Mouse (Mus musculus): ENCODE measurements at regions not wholly inside any gene's neighbourhood (a gene's known extent, or its start where the extent isn't known, plus 50 kb on each side); places are given as distances from the start of the nearest gene placed in this dataset.

DNA sequence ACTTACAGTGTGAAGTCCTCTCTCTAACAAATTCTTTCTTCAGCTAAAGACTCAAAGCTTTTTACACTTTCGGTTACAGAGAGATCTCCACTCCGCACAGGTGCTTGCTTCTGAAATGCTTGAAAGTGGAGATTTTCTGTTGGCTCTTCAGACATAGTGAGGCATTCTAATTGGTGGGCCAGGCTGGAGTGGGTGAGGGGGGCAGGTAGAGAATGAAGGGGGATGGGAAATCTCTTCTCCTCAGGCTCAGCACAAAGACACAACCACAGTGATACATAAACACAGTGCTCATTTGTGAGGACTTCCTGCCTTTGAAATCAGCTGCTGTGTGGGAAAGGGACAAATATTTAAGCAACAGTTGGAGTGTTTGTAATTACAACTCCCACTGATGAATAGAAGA is 109.1 kb upstream of the Syt6 start:
- DNase-seq (ENCODE audit: low spot score) (no peak), ATAC-seq (ENCODE audit: extremely low read depth, insufficient number of reproducible peaks, low FRiP score, poor library complexity, severe bottlenecking) (no peak)
- Histone ChIP-seq H3K4me3 (ENCODE audit: low read depth, low read length) (no peak overlapping the region), H3K9me3 (replicated peaks) (no peaks in the 10 kb centered on the region), H3K4me1 (ENCODE audit: insufficient read depth, low read depth, low read length) (no peaks in the 10 kb centered on the region), H3K36me3 (replicated peaks) (no peaks in the 10 kb centered on the region), H3K27me3 (ENCODE audit: insufficient read depth, low read length) (peaks cover 9% of the 10 kb centered on the region; the same call in 1 of the 2 replicates)
- TF ChIP-seq GATA1 (IDR thresholded peaks at IDR 0.05; ENCODE audit: borderline replicate concordance, low read length) (no peak), TAL1 (conservative IDR thresholded peaks at IDR 0.05; ENCODE audit: low read depth, low read length) (no peak), POLR2AphosphoS5 (IDR thresholded peaks at IDR 0.05; ENCODE audit: insufficient replicate concordance, low read depth, low read length) (no peak), CTCF (IDR thresholded peaks at IDR 0.05; ENCODE audit: low read depth, low read length) (no peak)

DNA sequence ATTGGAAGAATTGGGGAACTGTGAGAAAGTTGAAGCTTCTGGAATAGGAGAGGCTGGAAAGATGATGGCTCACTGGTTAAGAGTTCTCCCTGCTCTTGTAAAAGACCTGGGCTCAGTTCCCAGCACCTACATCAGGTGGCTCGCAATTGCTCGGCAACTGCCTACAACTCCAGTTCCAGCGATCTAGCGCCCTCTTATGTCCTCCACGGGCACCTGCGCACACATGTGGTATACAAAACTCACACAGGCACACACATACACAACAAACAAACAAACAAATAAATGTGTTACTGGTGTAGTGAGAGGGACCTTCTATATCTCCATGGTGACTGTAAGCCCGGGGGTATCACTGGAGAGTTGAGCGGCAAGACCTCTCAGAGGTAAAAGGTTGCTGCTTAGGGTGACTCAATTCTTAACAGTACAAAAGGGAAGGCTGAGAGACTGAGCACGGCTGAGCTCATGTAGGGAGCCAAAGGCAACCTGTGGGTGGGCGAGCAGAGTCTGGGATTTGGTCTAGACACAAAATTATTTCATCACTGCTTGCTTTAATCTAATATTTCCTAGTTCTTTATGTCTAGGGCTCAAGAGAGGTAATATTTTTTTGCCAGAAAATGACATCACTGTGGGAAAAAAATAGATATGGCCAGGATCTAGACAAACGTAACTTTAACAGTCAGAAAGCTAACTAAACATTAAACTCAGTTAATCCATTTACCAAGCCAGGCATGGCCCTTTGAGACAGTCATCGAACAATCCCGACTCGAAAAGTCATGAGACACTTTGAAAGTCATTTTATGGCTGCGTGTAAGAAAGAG is 104.2 kb upstream of the Syt6 start:
- no peak for ATAC-seq (ENCODE audit: extremely low read depth, insufficient number of reproducible peaks, low FRiP score, poor library complexity, severe bottlenecking)
- TF ChIP-seq CTCF (IDR thresholded peaks at IDR 0.05; ENCODE audit: low read depth, low read length) (no peak), TAL1 (conservative IDR thresholded peaks at IDR 0.05; ENCODE audit: low read depth, low read length) (no peak), GATA1 (IDR thresholded peaks at IDR 0.05; ENCODE audit: borderline replicate concordance, low read length) (no peak), POLR2AphosphoS5 (IDR thresholded peaks at IDR 0.05; ENCODE audit: insufficient replicate concordance, low read depth, low read length) (no peak), GATA2 (IDR thresholded peaks at IDR 0.05; ENCODE audit: borderline replicate concordance, low read depth, low read length) (no peak)
- Histone ChIP-seq H3K4me1 (ENCODE audit: insufficient read depth, low read depth, low read length) (no peaks in the 10 kb centered on the region), H3K4me3 (ENCODE audit: low read depth, low read length) (no peak overlapping the region), H3K27me3 (ENCODE audit: insufficient read depth, low read length) (peaks cover 8% of the 10 kb centered on the region), H3K9me3 (replicated peaks) (no peaks in the 10 kb centered on the region), H3K36me3 (replicated peaks) (no peaks in the 10 kb centered on the region)
- DNase-seq (ENCODE audit: low spot score) = no peak

DNA sequence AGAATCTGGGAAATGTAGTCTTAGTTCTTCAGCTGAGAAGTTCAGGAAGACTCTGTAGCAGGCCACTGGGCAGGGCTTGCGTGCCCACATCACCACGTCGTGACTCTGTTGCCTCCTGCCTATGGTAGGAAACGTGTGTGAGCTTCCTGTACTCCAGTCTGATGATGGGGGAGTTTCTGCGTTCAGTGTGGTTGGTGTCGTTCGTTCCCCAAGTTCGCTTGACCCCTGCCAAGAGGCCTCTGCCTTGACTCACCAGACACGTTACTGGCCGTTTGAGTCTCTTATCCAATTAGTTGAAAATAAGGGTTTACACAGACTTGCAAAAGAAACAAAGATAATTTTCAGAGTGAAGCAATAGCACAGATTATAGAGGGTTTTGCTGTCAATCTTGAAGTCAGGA is 102.4 kb upstream of the Syt6 start:
- H3K36me3 ChIP-seq (replicated peaks) = no peaks in the 10 kb centered on the region
- no peak overlapping the region for H3K4me3 ChIP-seq (ENCODE audit: low read depth, low read length)
- H3K27me3 ChIP-seq (ENCODE audit: insufficient read depth, low read length) = peaks cover 8% of the 10 kb centered on the region
- TF ChIP-seq POLR2AphosphoS5 (IDR thresholded peaks at IDR 0.05; ENCODE audit: insufficient replicate concordance, low read depth, low read length) (no peak), TAL1 (conservative IDR thresholded peaks at IDR 0.05; ENCODE audit: low read depth, low read length) (no peak), CTCF (IDR thresholded peaks at IDR 0.05; ENCODE audit: low read depth, low read length) (no peak), GATA1 (IDR thresholded peaks at IDR 0.05; ENCODE audit: borderline replicate concordance, low read length) (no peak), GATA2 (IDR thresholded peaks at IDR 0.05; ENCODE audit: borderline replicate concordance, low read depth, low read length) (no peak)
- no peak for DNase-seq (ENCODE audit: low spot score)
- no peaks in the 10 kb centered on the region for H3K4me1 ChIP-seq (ENCODE audit: insufficient read depth, low read depth, low read length)
- ATAC-seq (ENCODE audit: extremely low read depth, insufficient number of reproducible peaks, low FRiP score, poor library complexity, severe bottlenecking) = no peak
- no peaks in the 10 kb centered on the region for H3K9me3 ChIP-seq (replicated peaks)

DNA sequence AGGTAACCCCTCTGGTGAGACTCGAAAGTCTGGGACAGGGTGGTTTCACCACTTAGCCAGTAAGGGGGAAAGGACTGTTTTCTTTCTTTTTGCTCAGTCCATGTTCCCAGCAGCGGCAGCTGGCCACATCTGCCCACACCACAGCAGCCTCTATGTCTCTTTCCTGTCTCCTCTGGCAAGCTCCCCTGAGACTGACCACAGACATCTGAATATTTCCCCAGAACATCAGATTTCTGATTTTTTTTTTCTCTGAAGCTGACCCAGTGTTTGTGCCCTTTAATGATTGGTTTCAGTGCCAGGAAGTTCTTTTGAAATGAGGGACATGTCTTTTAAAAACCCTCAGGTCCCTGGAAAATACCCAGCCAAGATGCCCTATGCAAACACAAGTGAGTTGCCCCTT is 101.7 kb upstream of the Syt6 start:
- ATAC-seq (ENCODE audit: extremely low read depth, insufficient number of reproducible peaks, low FRiP score, poor library complexity, severe bottlenecking) = no peak
- no peaks in the 10 kb centered on the region for H3K9me3 ChIP-seq (replicated peaks)
- H3K4me1 ChIP-seq (ENCODE audit: insufficient read depth, low read depth, low read length) = no peaks in the 10 kb centered on the region
- no peak for DNase-seq (ENCODE audit: low spot score)
- TF ChIP-seq TAL1 (conservative IDR thresholded peaks at IDR 0.05; ENCODE audit: low read depth, low read length) (no peak), CTCF (IDR thresholded peaks at IDR 0.05; ENCODE audit: low read depth, low read length) (no peak), GATA1 (IDR thresholded peaks at IDR 0.05; ENCODE audit: borderline replicate concordance, low read length) (no peak), GATA2 (IDR thresholded peaks at IDR 0.05; ENCODE audit: borderline replicate concordance, low read depth, low read length) (no peak)
- H3K4me3 ChIP-seq (ENCODE audit: low read depth, low read length) = no peak overlapping the region
- peaks cover 8% of the 10 kb centered on the region for H3K27me3 ChIP-seq (ENCODE audit: insufficient read depth, low read length)
- no peaks in the 10 kb centered on the region for H3K36me3 ChIP-seq (replicated peaks)

DNA sequence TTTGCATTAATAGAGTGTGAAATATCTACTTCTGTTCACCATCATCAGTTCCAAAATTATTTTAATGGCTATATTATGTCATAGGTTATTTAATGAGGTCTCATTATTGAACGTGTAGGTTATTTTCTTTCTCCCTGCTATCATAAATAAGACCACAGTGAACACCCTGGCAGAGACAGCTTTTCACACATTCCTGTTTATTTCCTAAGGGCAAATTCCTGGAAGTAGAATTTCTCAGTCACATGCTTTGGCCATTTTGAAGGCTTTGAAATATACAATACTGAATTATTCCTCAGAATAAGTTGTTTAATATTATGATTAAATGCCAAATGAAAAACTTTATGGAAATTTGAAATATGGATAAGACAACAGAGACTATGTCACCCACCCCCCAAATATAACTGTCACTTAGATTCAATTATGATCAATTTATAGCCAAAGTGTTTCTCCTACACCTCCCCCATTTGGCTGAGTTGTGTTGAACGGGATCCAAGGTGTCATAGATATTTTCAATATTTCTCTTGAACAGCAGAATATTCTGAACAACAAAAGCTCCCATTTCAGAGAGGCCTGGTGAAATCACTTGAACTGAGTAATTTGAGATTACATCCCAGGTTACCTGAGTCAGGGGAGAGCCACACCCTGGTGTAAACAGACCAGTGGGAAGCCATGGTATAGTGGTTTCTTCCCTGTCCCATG is 95.0 kb upstream of the Syt6 start:
- ATAC-seq (ENCODE audit: extremely low read depth, insufficient number of reproducible peaks, low FRiP score, poor library complexity, severe bottlenecking) = no peak
- H3K36me3 ChIP-seq (replicated peaks) = no peaks in the 10 kb centered on the region
- DNase-seq (ENCODE audit: low spot score) = no peak
- no peaks in the 10 kb centered on the region for H3K27me3 ChIP-seq (ENCODE audit: insufficient read depth, low read length)
- no peak overlapping the region for H3K4me3 ChIP-seq (ENCODE audit: low read depth, low read length)
- no peaks in the 10 kb centered on the region for H3K4me1 ChIP-seq (ENCODE audit: insufficient read depth, low read depth, low read length)
- H3K9me3 ChIP-seq (replicated peaks) = no peaks in the 10 kb centered on the region
- TF ChIP-seq GATA1 (IDR thresholded peaks at IDR 0.05; ENCODE audit: borderline replicate concordance, low read length) (no peak), GATA2 (IDR thresholded peaks at IDR 0.05; ENCODE audit: borderline replicate concordance, low read depth, low read length) (no peak), POLR2AphosphoS5 (IDR thresholded peaks at IDR 0.05; ENCODE audit: insufficient replicate concordance, low read depth, low read length) (no peak), TAL1 (conservative IDR thresholded peaks at IDR 0.05; ENCODE audit: low read depth, low read length) (no peak), CTCF (IDR thresholded peaks at IDR 0.05; ENCODE audit: low read depth, low read length) (no peak)

DNA sequence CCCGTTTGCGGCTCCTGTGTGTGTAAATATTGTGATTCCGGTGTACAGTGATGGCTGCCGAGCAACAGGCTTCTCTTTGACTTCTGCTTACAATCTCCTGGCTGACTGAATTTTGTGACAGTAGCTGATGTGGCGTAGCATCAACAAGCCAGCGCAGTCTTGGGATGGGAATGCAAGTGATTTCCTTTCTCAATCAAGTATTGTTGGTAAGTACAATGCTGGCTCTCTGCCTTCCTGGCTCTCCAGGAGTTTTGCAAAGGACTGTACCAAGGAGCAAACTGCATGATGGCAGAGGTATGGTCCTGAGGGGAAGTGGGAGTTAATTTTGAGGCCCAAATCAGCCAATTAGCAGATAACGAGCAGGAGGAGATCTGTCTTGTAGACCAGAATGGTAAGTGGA is 94.4 kb upstream of the Syt6 start:
- no peak for DNase-seq (ENCODE audit: low spot score)
- no peak for ATAC-seq (ENCODE audit: extremely low read depth, insufficient number of reproducible peaks, low FRiP score, poor library complexity, severe bottlenecking)

More for the DNA sequence above, 94.4 kb upstream of the Syt6 start:
- TF ChIP-seq GATA1 (IDR thresholded peaks at IDR 0.05; ENCODE audit: borderline replicate concordance, low read length) (no peak), POLR2AphosphoS5 (IDR thresholded peaks at IDR 0.05; ENCODE audit: insufficient replicate concordance, low read depth, low read length) (no peak), GATA2 (IDR thresholded peaks at IDR 0.05; ENCODE audit: borderline replicate concordance, low read depth, low read length) (no peak), TAL1 (conservative IDR thresholded peaks at IDR 0.05; ENCODE audit: low read depth, low read length) (no peak), CTCF (IDR thresholded peaks at IDR 0.05; ENCODE audit: low read depth, low read length) (no peak)
- H3K36me3 ChIP-seq (replicated peaks) = no peaks in the 10 kb centered on the region
- H3K4me1 ChIP-seq (ENCODE audit: insufficient read depth, low read depth, low read length) = no peaks in the 10 kb centered on the region
- no peaks in the 10 kb centered on the region for H3K9me3 ChIP-seq (replicated peaks)
- H3K27me3 ChIP-seq (ENCODE audit: insufficient read depth, low read length) = no peaks in the 10 kb centered on the region
- no peak overlapping the region for H3K4me3 ChIP-seq (ENCODE audit: low read depth, low read length)

Data from G1E (cell line).